Mouse (Mus musculus) cerebellum, adult 2 months (tissue): ENCODE data around the gene Tatdn3. TPM values are rescaled to one million over a fixed set of nuclear protein-coding genes. Genes with fewer than 3 reads are reported as not detected.
"Not testable (repeated sequence)": the region's sequence is repeated elsewhere in the genome, so short reads cannot be mapped to it uniquely, and the experiment has no call there.

Experiments used
- DNase-seq, 2 experiments: peaks; one replicate each; pipeline ENCODE4 v3.0.0; 2021
- H3K27ac ChIP-seq: fragments of 200-500 bp; 2 replicates; pipeline ENCODE4 v1.5.1; 2012; ENCODE audit warnings: low read length, control low read depth, inconsistent platforms; ENCODE audit not compliant: insufficient read depth
- H3K27me3 ChIP-seq: fragments of 200-500 bp; 2 replicates; pipeline ENCODE4 v1.6.1; 2012; ENCODE audit warnings: inconsistent platforms, mild to moderate bottlenecking, low read length, moderate library complexity; ENCODE audit not compliant: control insufficient read depth, insufficient read depth
- H3K4me1 ChIP-seq: fragments of 200-500 bp; 2 replicates; pipeline ENCODE4 v1.6.1; 2011; ENCODE audit warnings: low read length; ENCODE audit not compliant: control insufficient read depth, insufficient read depth
- H3K4me3 ChIP-seq: fragments of 200-500 bp; replicated peaks from 2 replicates; pipeline ENCODE3; 2011; ENCODE audit warnings: mild to moderate bottlenecking, low read depth, low read length, control low read depth; ENCODE audit not compliant: insufficient read depth
- CTCF ChIP-seq: fragments of 200-500 bp; IDR thresholded peaks from 2 replicates; pipeline ENCODE4 v1.5.1; 2011; ENCODE audit warnings: low read depth, mild to moderate bottlenecking, control low read depth, low read length, moderate library complexity, borderline replicate concordance; ENCODE audit not compliant: insufficient read depth
- POLR2A ChIP-seq: fragments of 200-500 bp; IDR thresholded peaks from 2 replicates; pipeline ENCODE4 v1.6.1; 2011; ENCODE audit warnings: low read length, control low read depth, borderline replicate concordance; ENCODE audit not compliant: insufficient read depth
- WGBS: fragments of 180-500 bp; shearing (Covaris S2); methylation state at CpG from one replicate; pipeline ENCODE4 v1.1.7; 2018; 5-methylcytosine and 5-hydroxymethylcytosine counted together
- polyA plus RNA-seq: library from polyadenylated mRNA; depleted of rRNA; stranded (reverse); fragments of >200 nt; gene quantifications from 2 replicates; pipeline ENCODE4 v1.2.3, GENCODE M21; 2012

Gene Tatdn3
- polyA plus RNA-seq, 1 experiment, result 54.4 TPM

- no peak for DNase-seq
- Histone ChIP-seq H3K27me3 (no peaks in the 10 kb centered on the region), H3K27ac (no peak overlapping the region), H3K4me1 (no peaks in the 10 kb centered on the region), H3K4me3 (no peak overlapping the region)
- no peak for TF ChIP-seq CTCF
- no peak for TF ChIP-seq POLR2A
Measured at GRCm38 (mm10) chr1:191041352-191041751, 21.4 kb downstream of the Tatdn3 start.

- DNase-seq, result no peak
- WGBS, result 87% methylated on average over 4 of the region's 4 CpGs
- no peaks in the 10 kb centered on the region for H3K27me3 ChIP-seq
- H3K4me1 ChIP-seq, result no peaks in the 10 kb centered on the region
- no peak for TF ChIP-seq CTCF
- TF ChIP-seq POLR2A, result no peak
- no peak overlapping the region for H3K27ac ChIP-seq
- no peak overlapping the region for H3K4me3 ChIP-seq
Measured at GRCm38 (mm10) chr1:191037999-191038398, 24.7 kb downstream of the Tatdn3 start.

- TF ChIP-seq CTCF, result no peak
- TF ChIP-seq POLR2A, result no peak
- H3K27ac ChIP-seq, result no peak within 1 kb of the TSS
- H3K4me1 ChIP-seq, result no peaks in the 10 kb centered on the region
- no peaks in the 10 kb centered on the region for H3K27me3 ChIP-seq
- 77% methylated on average over 6 of the region's 6 CpGs for WGBS
- DNase-seq, result no peak
- H3K4me3 ChIP-seq, result no peak within 1 kb of the TSS
Measured at GRCm38 (mm10) chr1:191036554-191037334, 26.0 kb downstream of the Tatdn3 start, which contains the start of gene Spata45. TSS of gene Spata45 (plus strand) at chr1:191036639.

- 18% methylated on average over 4 of the region's 4 CpGs for WGBS
- no peaks in the 10 kb centered on the region for H3K27me3 ChIP-seq
- no peak overlapping the region for H3K27ac ChIP-seq
- TF ChIP-seq CTCF (no peak), POLR2A (no peak)
- H3K4me3 ChIP-seq, result no peak overlapping the region
- no peak for DNase-seq
- H3K4me1 ChIP-seq, result no peaks in the 10 kb centered on the region
Measured at GRCm38 (mm10) chr1:191035649-191036048, 27.1 kb downstream of the Tatdn3 start.

DNA sequence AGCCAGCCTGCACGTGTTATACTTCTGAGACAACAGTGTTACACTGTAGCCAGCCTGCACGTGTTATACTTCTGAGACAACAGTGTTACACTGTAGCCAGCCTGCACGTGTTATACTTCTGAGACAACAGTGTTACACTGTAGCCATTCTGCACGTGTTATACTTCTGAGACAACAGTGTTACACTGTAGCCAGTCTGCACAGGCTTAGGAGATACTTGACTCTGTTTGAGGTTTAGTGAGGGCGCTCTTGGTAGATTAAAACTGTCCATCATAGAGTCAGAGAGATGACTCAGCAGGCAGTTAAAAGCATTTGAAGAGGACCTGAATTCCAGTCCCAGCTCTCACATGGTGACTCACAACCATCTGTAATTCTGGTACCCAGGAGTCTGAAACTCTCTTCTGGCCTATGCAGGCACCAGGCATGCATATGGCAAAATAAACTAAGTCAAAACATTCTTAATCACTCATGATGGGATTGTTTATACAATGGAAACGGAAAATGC lies 31.8 kb downstream of the Tatdn3 start:
- H3K27ac ChIP-seq, H3K4me1 ChIP-seq, DNase-seq, H3K27me3 ChIP-seq, H3K4me3 ChIP-seq: not testable (repeated sequence)
- WGBS, result 81% methylated on average over 6 of the region's 6 CpGs

DNA sequence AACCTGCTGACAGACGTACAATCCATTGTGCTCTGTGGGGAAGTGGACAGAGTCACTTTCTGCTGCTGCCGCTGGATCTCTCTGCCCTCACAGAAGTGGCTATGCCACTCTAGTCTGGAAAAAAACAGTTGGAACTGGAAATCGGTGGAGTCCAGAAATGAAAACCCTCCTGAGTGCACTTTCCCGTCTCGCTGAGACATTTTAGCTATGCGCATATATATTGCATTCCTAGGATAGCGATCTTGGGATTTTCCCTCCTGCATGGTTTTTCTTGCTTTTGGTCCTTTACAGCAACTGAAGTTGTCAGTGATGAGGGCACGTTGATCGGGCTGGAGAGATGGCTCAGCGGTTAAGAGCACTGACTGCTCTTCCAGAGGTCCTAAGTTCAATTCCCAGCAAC lies 32.5 kb downstream of the Tatdn3 start:
- H3K4me3 ChIP-seq, result no peak overlapping the region
- DNase-seq, result no peak
- WGBS, result 62% methylated on average over 10 of the region's 10 CpGs
- H3K4me1 ChIP-seq, result no peaks in the 10 kb centered on the region
- no peaks in the 10 kb centered on the region for H3K27me3 ChIP-seq
- H3K27ac ChIP-seq, result no peak overlapping the region
- TF ChIP-seq CTCF (no peak), POLR2A (no peak)

DNA sequence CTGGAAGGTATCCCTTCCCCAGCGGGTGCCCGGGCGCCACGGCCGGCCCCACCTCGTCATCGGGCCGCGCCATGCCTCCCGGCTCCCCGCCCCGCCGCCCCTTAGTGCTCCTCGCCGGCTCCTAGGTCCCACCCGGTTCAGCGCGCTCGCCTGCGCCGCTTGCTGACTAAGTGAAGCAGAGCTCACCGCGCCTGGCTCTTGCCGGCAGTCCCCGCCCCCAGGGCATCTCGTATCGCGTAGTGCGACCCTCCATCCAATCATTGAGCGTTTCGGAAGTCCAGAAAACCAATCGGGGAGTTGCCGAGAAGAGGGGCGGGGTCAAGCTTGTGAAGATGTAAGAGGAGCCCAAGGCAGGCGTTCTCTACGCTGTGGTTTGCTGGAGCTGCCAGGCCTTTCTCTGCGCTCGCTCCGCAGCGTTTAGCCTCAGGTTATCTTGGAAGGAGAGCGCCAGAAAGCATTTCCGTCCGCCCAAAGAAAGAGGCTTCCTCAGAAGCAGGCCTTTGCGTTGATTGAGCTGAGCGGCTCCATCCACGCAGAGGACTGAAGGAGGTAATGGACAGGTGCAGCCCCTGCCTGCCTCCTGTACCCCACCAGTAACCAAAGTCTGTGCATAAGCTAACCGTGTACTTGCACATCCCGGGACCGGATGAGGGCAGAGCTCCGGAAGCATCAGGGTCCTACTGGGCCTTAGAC lies 36.6 kb downstream of the Tatdn3 start, which contains the start of gene Flvcr1:
Flvcr1 (minus strand) TSS at position 138 of the 693 bp plus-strand sequence.
- DNase-seq, result peak; percentile 98 to 99
- Histone ChIP-seq H3K4me3 (peak within 1 kb of the TSS; percentile 79), H3K4me1 (no peaks in the 10 kb centered on the region), H3K27me3 (no peaks in the 10 kb centered on the region), H3K27ac (peak within 1 kb of the TSS; percentile 84)
- WGBS, result under 1% methylated on average over 49 of the region's 50 CpGs
- TF ChIP-seq POLR2A (peak; percentile 96), CTCF (no peak; the same call in 1 of the 2 replicates)
